Mouse (Mus musculus): Measurements from ENCODE around the gene Arnt2. TPM values are rescaled to one million over a fixed set of nuclear protein-coding genes. Genes with fewer than 3 reads are reported as not detected.
A peak's percentile ranks its signal among the peaks of the same experiment; 100 is the strongest.

Gene Arnt2
- polyA plus RNA-seq, 1 experiment = 60.9 TPM

- H3K27me3 ChIP-seq (ENCODE audit: control insufficient read depth, insufficient read depth, low read length) = no peaks in the 10 kb centered on the region
- no peak overlapping the region for H3K27ac ChIP-seq (ENCODE audit: insufficient read depth, low read length)
- H3K4me3 ChIP-seq (replicated peaks; ENCODE audit: insufficient read depth, low read depth, low read length) = no peak overlapping the region
- WGBS = 69% methylated on average over 2 of the region's 2 CpGs
- no peak for DNase-seq
- no peaks in the 10 kb centered on the region for H3K4me1 ChIP-seq (ENCODE audit: control insufficient read depth, insufficient read depth, low read length)
- TF ChIP-seq CTCF (IDR thresholded peaks at IDR 0.05; ENCODE audit: borderline replicate concordance, insufficient read depth, low read depth, low read length) (no peak), POLR2A (IDR thresholded peaks at IDR 0.05; ENCODE audit: borderline replicate concordance, insufficient read depth, low read length) (no peak)
Measured at GRCm38 (mm10) chr7:84434901-84435300, 24.9 kb upstream of the Arnt2 start.

GRCm38 (mm10) chr7:84432151-84432550 lies 22.2 kb upstream of the Arnt2 start:
- TF ChIP-seq POLR2A (IDR thresholded peaks at IDR 0.05; ENCODE audit: borderline replicate concordance, insufficient read depth, low read length) = no peak
- no peak for TF ChIP-seq CTCF (IDR thresholded peaks at IDR 0.05; ENCODE audit: borderline replicate concordance, insufficient read depth, low read depth, low read length)
- Histone ChIP-seq H3K27me3 (ENCODE audit: control insufficient read depth, insufficient read depth, low read length) (no peaks in the 10 kb centered on the region), H3K4me3 (replicated peaks; ENCODE audit: insufficient read depth, low read depth, low read length) (no peak overlapping the region), H3K27ac (ENCODE audit: insufficient read depth, low read length) (no peak overlapping the region), H3K4me1 (ENCODE audit: control insufficient read depth, insufficient read depth, low read length) (no peaks in the 10 kb centered on the region)
- DNase-seq = no peak

- TF ChIP-seq CTCF (IDR thresholded peaks at IDR 0.05; ENCODE audit: borderline replicate concordance, insufficient read depth, low read depth, low read length) (no peak), POLR2A (IDR thresholded peaks at IDR 0.05; ENCODE audit: borderline replicate concordance, insufficient read depth, low read length) (no peak)
- WGBS = 88% methylated on average over 2 of the region's 2 CpGs
- no peak for DNase-seq
- Histone ChIP-seq H3K4me3 (replicated peaks; ENCODE audit: insufficient read depth, low read depth, low read length) (no peak overlapping the region), H3K27me3 (ENCODE audit: control insufficient read depth, insufficient read depth, low read length) (no peaks in the 10 kb centered on the region), H3K4me1 (ENCODE audit: control insufficient read depth, insufficient read depth, low read length) (no peaks in the 10 kb centered on the region), H3K27ac (ENCODE audit: insufficient read depth, low read length) (no peak overlapping the region)
Measured at GRCm38 (mm10) chr7:84427221-84427620, 17.2 kb upstream of the Arnt2 start.

GRCm38 (mm10) chr7:84424670-84425385 lies 14.9 kb upstream of the Arnt2 start:
- Histone ChIP-seq H3K4me1 (ENCODE audit: control insufficient read depth, insufficient read depth, low read length) (no peaks in the 10 kb centered on the region), H3K27me3 (ENCODE audit: control insufficient read depth, insufficient read depth, low read length) (no peaks in the 10 kb centered on the region), H3K27ac (ENCODE audit: insufficient read depth, low read length) (no peak overlapping the region), H3K4me3 (replicated peaks; ENCODE audit: insufficient read depth, low read depth, low read length) (no peak overlapping the region)
- peak in 1 of 2 experiments; percentile 18 for DNase-seq
- peak; percentile 40; the same call in 1 of the 2 replicates for TF ChIP-seq CTCF (IDR thresholded peaks at IDR 0.05; ENCODE audit: borderline replicate concordance, insufficient read depth, low read depth, low read length)
- TF ChIP-seq POLR2A (IDR thresholded peaks at IDR 0.05; ENCODE audit: borderline replicate concordance, insufficient read depth, low read length) = no peak
- WGBS = 77% methylated on average over 7 of the region's 7 CpGs

GRCm38 (mm10) chr7:84421753-84422152 lies 11.8 kb upstream of the Arnt2 start:
- no peak overlapping the region for H3K27ac ChIP-seq (ENCODE audit: insufficient read depth, low read length)
- no peaks in the 10 kb centered on the region for H3K4me1 ChIP-seq (ENCODE audit: control insufficient read depth, insufficient read depth, low read length)
- H3K27me3 ChIP-seq (ENCODE audit: control insufficient read depth, insufficient read depth, low read length) = no peaks in the 10 kb centered on the region
- no peak for DNase-seq
- no peak overlapping the region for H3K4me3 ChIP-seq (replicated peaks; ENCODE audit: insufficient read depth, low read depth, low read length)
- TF ChIP-seq CTCF (IDR thresholded peaks at IDR 0.05; ENCODE audit: borderline replicate concordance, insufficient read depth, low read depth, low read length) = no peak
- no peak for TF ChIP-seq POLR2A (IDR thresholded peaks at IDR 0.05; ENCODE audit: borderline replicate concordance, insufficient read depth, low read length)

- H3K4me3 ChIP-seq (replicated peaks; ENCODE audit: insufficient read depth, low read depth, low read length) = no peak overlapping the region
- H3K27me3 ChIP-seq (ENCODE audit: control insufficient read depth, insufficient read depth, low read length) = no peaks in the 10 kb centered on the region
- no peaks in the 10 kb centered on the region for H3K4me1 ChIP-seq (ENCODE audit: control insufficient read depth, insufficient read depth, low read length)
- no peak for DNase-seq
- H3K27ac ChIP-seq (ENCODE audit: insufficient read depth, low read length) = no peak overlapping the region
- TF ChIP-seq CTCF (IDR thresholded peaks at IDR 0.05; ENCODE audit: borderline replicate concordance, insufficient read depth, low read depth, low read length) = no peak
- TF ChIP-seq POLR2A (IDR thresholded peaks at IDR 0.05; ENCODE audit: borderline replicate concordance, insufficient read depth, low read length) = no peak
Measured at GRCm38 (mm10) chr7:84421291-84421665, 11.3 kb upstream of the Arnt2 start.

DNA sequence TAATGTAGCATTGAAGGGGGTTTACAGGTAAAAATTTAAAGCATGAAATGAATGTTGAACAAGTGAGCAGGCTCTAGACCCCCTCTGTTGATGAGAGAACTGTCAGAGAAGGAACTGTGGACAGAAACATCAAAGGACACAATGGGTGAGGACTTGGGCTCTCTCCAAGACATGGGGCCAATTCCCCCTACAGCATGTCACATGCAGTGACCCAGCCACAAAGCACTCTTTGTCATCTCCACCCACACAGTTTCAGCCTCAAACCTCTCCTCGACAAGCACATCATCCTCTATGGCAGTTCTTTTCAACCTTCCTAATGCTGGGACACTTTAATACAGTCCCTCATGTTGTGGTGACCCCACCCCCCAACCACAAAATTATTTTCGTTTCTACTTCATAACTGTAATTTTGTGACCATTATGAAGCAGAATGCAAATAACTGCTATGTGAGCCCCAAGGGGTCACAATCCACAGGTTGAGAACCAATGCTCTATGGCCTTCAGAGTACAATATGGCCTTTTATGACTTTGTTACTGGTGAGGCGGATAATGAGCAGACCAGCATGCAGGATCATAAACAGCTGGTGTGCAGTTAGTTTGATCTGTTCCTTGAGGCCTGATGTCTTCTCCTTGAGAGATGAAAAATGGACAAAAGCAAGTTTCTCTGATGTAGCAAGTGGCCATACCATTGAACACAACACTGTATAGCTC lies 10.8 kb upstream of the Arnt2 start:
- no peak overlapping the region for H3K4me3 ChIP-seq (replicated peaks; ENCODE audit: insufficient read depth, low read depth, low read length)
- DNase-seq = no peak
- no peak for TF ChIP-seq POLR2A (IDR thresholded peaks at IDR 0.05; ENCODE audit: borderline replicate concordance, insufficient read depth, low read length)
- no peak for TF ChIP-seq CTCF (IDR thresholded peaks at IDR 0.05; ENCODE audit: borderline replicate concordance, insufficient read depth, low read depth, low read length)
- WGBS = 43% methylated on average over 3 of the region's 3 CpGs
- no peaks in the 10 kb centered on the region for H3K4me1 ChIP-seq (ENCODE audit: control insufficient read depth, insufficient read depth, low read length)
- H3K27ac ChIP-seq (ENCODE audit: insufficient read depth, low read length) = no peak overlapping the region
- H3K27me3 ChIP-seq (ENCODE audit: control insufficient read depth, insufficient read depth, low read length) = no peaks in the 10 kb centered on the region

- TF ChIP-seq POLR2A (IDR thresholded peaks at IDR 0.05; ENCODE audit: borderline replicate concordance, insufficient read depth, low read length) (no peak), CTCF (IDR thresholded peaks at IDR 0.05; ENCODE audit: borderline replicate concordance, insufficient read depth, low read depth, low read length) (no peak)
- no peak for DNase-seq
- Histone ChIP-seq H3K4me1 (ENCODE audit: control insufficient read depth, insufficient read depth, low read length) (no peaks in the 10 kb centered on the region), H3K27me3 (ENCODE audit: control insufficient read depth, insufficient read depth, low read length) (no peaks in the 10 kb centered on the region), H3K27ac (ENCODE audit: insufficient read depth, low read length) (no peak overlapping the region), H3K4me3 (replicated peaks; ENCODE audit: insufficient read depth, low read depth, low read length) (no peak overlapping the region)
Measured at GRCm38 (mm10) chr7:84417441-84417840, 7.5 kb upstream of the Arnt2 start.
